Mouse (Mus musculus): Measurements from ENCODE around the gene Duxbl1.
"Not testable (repeated sequence)": the region's sequence is repeated elsewhere in the genome, so short reads cannot be mapped to it uniquely, and the experiment has no call there.

Gene Duxbl1

GRCm38 (mm10) chr14:25978371-25979241, at the start of gene Duxbl1:
Gene Duxbl1 (plus strand): TSS chr14:25978577.
- DNase-seq (ENCODE audit: low spot score), result not testable (repeated sequence)

- not testable (repeated sequence) for DNase-seq (ENCODE audit: low spot score)
Measured at GRCm38 (mm10) chr14:25936867-25937630, 41.3 kb upstream of the Duxbl1 start.

GRCm38 (mm10) chr14:25938004-25938403, 40.4 kb upstream of the Duxbl1 start, which contains the start of gene Cphx1:
Gene Cphx1 (plus strand): TSS chr14:25938304.
- not testable (repeated sequence) for DNase-seq (ENCODE audit: low spot score)

- DNase-seq (ENCODE audit: low spot score), result not testable (repeated sequence)
Measured at GRCm38 (mm10) chr14:25957861-25958260, 20.5 kb upstream of the Duxbl1 start.

GRCm38 (mm10) chr14:25979242-25979941, 1.0 kb downstream of the Duxbl1 start:
- DNase-seq (ENCODE audit: low spot score), result not testable (repeated sequence)

- DNase-seq (ENCODE audit: low spot score), result not testable (repeated sequence)
Measured at GRCm38 (mm10) chr14:25981880-25982279, 3.5 kb downstream of the Duxbl1 start.

GRCm38 (mm10) chr14:26007462-26007861, 29.1 kb downstream of the Duxbl1 start:
- DNase-seq (ENCODE audit: low spot score), result not testable (repeated sequence)

- DNase-seq (ENCODE audit: low spot score), result not testable (repeated sequence)
Measured at GRCm38 (mm10) chr14:26016414-26016813, 38.0 kb downstream of the Duxbl1 start.

GRCm38 (mm10) chr14:26021555-26021954, 43.2 kb downstream of the Duxbl1 start:
- not testable (repeated sequence) for DNase-seq (ENCODE audit: low spot score)

- DNase-seq (ENCODE audit: low spot score), result not testable (repeated sequence)
Measured at GRCm38 (mm10) chr14:26022831-26023230, 44.5 kb downstream of the Duxbl1 start.

- DNase-seq (ENCODE audit: low spot score), result not testable (repeated sequence)
Measured at GRCm38 (mm10) chr14:26025653-26026052, 47.3 kb downstream of the Duxbl1 start.

- DNase-seq (ENCODE audit: low spot score), result not testable (repeated sequence)
Measured at GRCm38 (mm10) chr14:26034364-26034763, 56.0 kb downstream of the Duxbl1 start.

- DNase-seq (ENCODE audit: low spot score), result not testable (repeated sequence)
Measured at GRCm38 (mm10) chr14:26035439-26035838, 57.1 kb downstream of the Duxbl1 start.

Data from urinary bladder, postnatal 25 days (tissue).